Mouse (Mus musculus): Measurements from ENCODE around the gene Tollip. TPM values are rescaled to one million over a fixed set of nuclear protein-coding genes. Genes with fewer than 3 reads are reported as not detected.

The Tollip gene
- 70.1 and 74.1 TPM in 2 replicates for polyA plus RNA-seq (2016; fragmentation: Nextera tagmentation; extraction: Ambion mirVana)

DNA sequence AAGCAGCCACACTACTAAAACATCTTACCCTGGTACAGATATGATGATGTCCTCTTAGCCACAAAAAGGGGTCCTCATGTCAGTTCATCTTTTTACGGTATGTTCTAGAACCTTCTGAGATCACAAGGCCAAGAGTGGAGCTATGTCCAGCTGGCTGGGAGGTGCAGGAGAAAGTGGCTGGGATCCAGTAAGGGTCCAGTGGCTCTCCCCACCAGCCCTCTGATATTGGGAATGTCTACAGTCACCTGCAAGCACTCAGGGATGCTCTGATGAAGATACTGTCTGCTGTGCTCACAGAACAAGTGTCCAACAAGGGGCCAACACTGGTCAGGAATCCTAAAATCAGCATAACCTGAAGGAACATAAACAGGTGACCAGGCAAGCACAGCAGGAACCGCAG is at the start of gene Tollip:
TSS of gene Tollip (minus strand) at position 101 of the 400 bp plus-strand sequence.
- no peak within 1 kb of the TSS for H3K4me2 ChIP-seq (replicated peaks)
- no peaks in the 10 kb centered on the region for H3K27me3 ChIP-seq (replicated peaks)
- no peak within 1 kb of the TSS for H3K27ac ChIP-seq
- 94% methylated on average over 2 of the region's 2 CpGs for WGBS
- no peaks in the 10 kb centered on the region for H3K36me3 ChIP-seq
- H3K9me3 ChIP-seq, result no peaks in the 10 kb centered on the region
- no peak within 1 kb of the TSS for H3K4me3 ChIP-seq
- ATAC-seq (ENCODE audit: low FRiP score, low read depth), result no peak
- no peaks in the 10 kb centered on the region for H3K4me1 ChIP-seq
- H3K9ac ChIP-seq, result no peak within 1 kb of the TSS

DNA sequence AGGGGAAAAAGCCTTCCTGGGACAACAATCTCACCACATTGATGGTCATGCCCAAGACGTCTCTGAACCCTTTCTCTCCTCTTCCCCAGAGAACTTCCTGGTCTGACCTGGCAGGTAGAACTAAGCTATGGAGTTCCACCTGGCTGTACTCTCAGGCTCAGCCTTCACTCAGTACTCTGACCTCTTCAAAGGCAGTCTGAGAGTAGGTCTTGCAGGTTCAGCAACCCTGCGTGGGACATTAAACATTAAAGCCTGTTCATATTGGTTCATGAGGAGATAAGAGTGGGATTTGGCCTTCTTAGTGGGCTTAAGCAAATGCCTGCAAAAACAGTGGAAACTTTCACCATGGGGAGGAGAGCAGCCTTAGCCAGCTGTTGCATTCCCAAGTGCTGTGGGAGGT is 48.0 kb upstream of the Tollip start:
- Histone ChIP-seq H3K4me1 (peaks cover 60% of the 10 kb centered on the region), H3K36me3 (no peaks in the 10 kb centered on the region), H3K9ac (no peak overlapping the region), H3K27me3 (replicated peaks) (no peaks in the 10 kb centered on the region), H3K9me3 (no peaks in the 10 kb centered on the region), H3K27ac (no peak overlapping the region), H3K4me2 (replicated peaks) (no peak overlapping the region), H3K4me3 (no peak overlapping the region)
- WGBS, result 85% methylated on average over 2 of the region's 2 CpGs
- ATAC-seq (ENCODE audit: low FRiP score, low read depth), result no peak

DNA sequence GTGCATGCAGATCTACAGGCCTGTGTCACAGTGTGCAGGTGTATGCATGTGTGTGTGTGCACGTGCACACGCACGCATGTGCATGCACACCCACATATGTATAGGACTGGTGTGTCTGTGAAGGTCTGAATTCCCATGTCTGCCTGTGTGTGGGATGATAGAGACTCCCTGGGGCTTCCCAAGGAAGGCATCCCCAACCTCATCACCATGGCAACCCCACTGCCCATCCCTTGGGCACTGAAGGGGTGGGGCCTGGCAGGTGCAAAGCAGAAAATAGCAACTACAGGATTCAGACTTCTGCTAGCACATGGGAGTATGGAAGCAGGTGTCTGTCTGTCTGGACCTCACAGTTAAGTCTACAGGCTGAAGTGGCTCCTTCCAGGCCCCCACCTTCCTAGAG is 44.2 kb upstream of the Tollip start:
- no peak overlapping the region for H3K9ac ChIP-seq
- WGBS, result 95% methylated on average over 3 of the region's 3 CpGs
- no peaks in the 10 kb centered on the region for H3K36me3 ChIP-seq
- peak; percentile 46 for ATAC-seq (ENCODE audit: low FRiP score, low read depth)
- H3K27me3 ChIP-seq (replicated peaks), result no peaks in the 10 kb centered on the region
- peaks cover 70% of the 10 kb centered on the region for H3K4me1 ChIP-seq
- H3K9me3 ChIP-seq, result no peaks in the 10 kb centered on the region
- 0 out of 2 replicates have a peak overlapping the region, but pooled peaks have one; percentile 2 for H3K4me2 ChIP-seq (replicated peaks)
- H3K4me3 ChIP-seq, result no peak overlapping the region
- H3K27ac ChIP-seq, result no peak overlapping the region

DNA sequence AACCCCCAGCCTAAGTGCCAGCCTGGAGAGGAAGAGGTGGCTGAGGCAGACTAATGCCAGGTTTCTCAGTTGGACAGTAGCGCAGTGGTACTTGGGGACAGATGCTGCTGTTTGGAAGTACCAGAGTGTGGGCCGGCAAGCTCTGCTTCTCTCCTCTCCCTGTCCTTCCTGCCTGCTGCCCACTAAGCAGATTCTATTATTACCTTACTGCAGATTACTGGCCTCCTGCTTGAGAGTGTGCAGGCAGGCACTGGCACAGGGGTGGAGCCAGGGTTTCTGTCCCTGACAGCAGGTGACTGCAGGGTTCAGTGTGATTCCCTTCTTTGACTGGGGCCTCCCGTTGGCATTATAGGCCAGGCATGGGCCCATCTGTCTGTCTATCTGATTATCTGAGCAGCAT is 43.2 kb upstream of the Tollip start:
- ATAC-seq (ENCODE audit: low FRiP score, low read depth), result no peak
- Histone ChIP-seq H3K4me1 (peaks cover 78% of the 10 kb centered on the region), H3K4me2 (replicated peaks) (no peak overlapping the region), H3K4me3 (no peak overlapping the region), H3K27me3 (replicated peaks) (no peaks in the 10 kb centered on the region), H3K36me3 (no peaks in the 10 kb centered on the region), H3K9me3 (no peaks in the 10 kb centered on the region), H3K27ac (no peak overlapping the region), H3K9ac (0 out of 2 replicates have a peak overlapping the region, but pooled peaks have one; percentile 23)
- WGBS, result 79% methylated on average over 3 of the region's 3 CpGs

DNA sequence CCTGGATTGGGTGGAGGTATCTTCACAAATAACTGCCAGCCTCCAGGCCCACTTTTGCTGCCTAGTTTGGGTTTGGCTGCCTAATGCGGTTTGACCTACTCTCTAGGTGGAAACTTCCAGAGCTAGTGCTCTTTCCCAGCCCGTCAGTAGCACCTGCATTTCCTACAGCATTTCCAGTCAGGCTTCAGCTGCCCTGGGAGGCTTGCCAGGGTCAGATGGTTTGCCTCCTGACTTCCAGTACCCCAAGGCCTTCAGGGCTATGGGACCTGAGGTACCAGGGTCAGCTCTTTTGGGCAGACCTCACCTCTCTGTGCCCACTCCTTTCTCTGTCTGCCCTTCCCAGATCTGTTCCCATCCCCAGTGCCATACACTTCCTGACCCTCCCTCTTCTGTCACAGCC is 42.6 kb upstream of the Tollip start:
- no peaks in the 10 kb centered on the region for H3K36me3 ChIP-seq
- no peak overlapping the region for H3K4me2 ChIP-seq (replicated peaks)
- WGBS, result 90% methylated on average over 2 of the region's 2 CpGs
- H3K27me3 ChIP-seq (replicated peaks), result no peaks in the 10 kb centered on the region
- no peak for ATAC-seq (ENCODE audit: low FRiP score, low read depth)
- no peak overlapping the region for H3K9ac ChIP-seq
- no peak overlapping the region for H3K4me3 ChIP-seq
- H3K9me3 ChIP-seq, result no peaks in the 10 kb centered on the region
- H3K4me1 ChIP-seq, result peaks cover 84% of the 10 kb centered on the region
- no peak overlapping the region for H3K27ac ChIP-seq

DNA sequence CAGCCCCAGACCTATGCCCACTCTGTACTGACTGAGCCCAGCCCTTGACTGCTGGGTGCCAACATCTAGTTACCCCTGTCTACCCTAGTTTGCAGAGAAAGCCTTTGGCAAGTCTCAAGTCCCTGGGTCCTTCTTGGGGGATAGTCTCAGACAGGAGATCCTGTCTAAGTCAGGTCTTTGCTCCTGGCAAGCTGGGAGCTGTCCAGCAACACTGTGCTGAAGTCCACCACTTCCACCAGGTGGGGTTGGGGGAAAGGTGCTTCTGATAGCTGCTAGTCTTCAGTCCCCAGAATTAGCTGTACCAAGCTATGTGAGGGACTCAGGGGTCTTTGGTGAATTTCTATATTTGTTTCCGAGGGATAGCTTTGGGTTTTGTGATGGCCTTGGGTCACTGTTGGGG is 40.8 kb upstream of the Tollip start:
- Histone ChIP-seq H3K4me1 (peaks cover 92% of the 10 kb centered on the region), H3K27ac (no peak overlapping the region), H3K9me3 (no peaks in the 10 kb centered on the region), H3K4me2 (replicated peaks) (no peak overlapping the region), H3K27me3 (replicated peaks) (no peaks in the 10 kb centered on the region), H3K4me3 (no peak overlapping the region), H3K36me3 (no peaks in the 10 kb centered on the region), H3K9ac (no peak overlapping the region)
- WGBS, result 84% methylated on average over 1 of the region's 1 CpGs
- no peak for ATAC-seq (ENCODE audit: low FRiP score, low read depth)

DNA sequence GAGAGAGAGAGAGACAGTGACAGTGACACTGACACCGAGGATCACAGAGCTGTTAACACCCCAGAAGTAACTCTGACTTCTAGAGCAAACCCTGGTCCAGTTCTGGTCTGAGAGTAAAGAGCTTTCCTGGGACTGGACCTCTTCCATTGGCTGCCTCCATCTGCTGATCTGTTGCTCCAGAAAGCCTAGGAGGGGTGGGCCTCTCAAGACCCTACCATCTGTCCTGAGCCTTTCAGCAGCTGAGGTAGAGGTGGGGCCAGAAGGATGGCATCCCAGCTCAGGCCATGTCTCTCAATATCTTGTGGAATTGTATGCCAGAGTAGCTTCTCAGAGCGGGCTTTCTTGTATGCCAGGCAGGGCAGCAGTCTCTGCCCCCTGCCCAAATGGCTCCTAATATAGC is 39.9 kb upstream of the Tollip start:
- no peaks in the 10 kb centered on the region for H3K27me3 ChIP-seq (replicated peaks)
- 90% methylated on average over 2 of the region's 2 CpGs for WGBS
- H3K9me3 ChIP-seq, result no peaks in the 10 kb centered on the region
- H3K4me3 ChIP-seq, result no peak overlapping the region
- H3K36me3 ChIP-seq, result no peaks in the 10 kb centered on the region
- ATAC-seq (ENCODE audit: low FRiP score, low read depth), result no peak
- peaks cover 95% of the 10 kb centered on the region for H3K4me1 ChIP-seq
- H3K9ac ChIP-seq, result no peak overlapping the region
- no peak overlapping the region for H3K27ac ChIP-seq
- no peak overlapping the region for H3K4me2 ChIP-seq (replicated peaks)

DNA sequence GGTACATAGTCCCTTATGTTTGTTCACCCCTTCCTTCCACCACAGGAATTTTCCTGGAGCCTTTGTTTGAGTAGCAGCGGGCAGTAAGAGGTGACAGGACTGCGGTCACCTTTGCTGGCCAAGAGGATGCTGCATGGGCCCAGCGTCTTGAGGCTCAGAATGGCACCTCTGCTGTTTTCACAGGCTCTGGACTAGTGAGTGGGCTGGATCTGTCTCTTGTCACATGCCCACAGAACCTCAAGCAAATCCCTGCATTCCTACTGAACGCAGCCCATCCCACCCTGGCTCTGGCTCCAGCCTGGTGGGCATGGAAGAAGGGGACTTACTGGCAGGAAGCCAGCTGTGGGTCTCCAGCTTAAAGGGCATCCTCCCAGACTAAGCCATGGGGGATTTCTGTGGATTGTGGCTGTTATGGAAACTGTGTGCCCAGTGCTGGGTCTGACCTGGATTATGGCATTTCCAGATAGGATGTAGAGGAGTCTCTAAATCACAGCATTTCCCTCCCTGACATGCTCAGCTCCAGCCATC is 39.3 kb upstream of the Tollip start:
- no peak for ATAC-seq (ENCODE audit: low FRiP score, low read depth)
- H3K36me3 ChIP-seq, result no peaks in the 10 kb centered on the region
- no peak overlapping the region for H3K9ac ChIP-seq
- no peak overlapping the region for H3K4me2 ChIP-seq (replicated peaks)
- H3K9me3 ChIP-seq, result no peaks in the 10 kb centered on the region
- H3K4me1 ChIP-seq, result peaks cover 96% of the 10 kb centered on the region
- WGBS, result 87% methylated on average over 4 of the region's 4 CpGs
- no peak overlapping the region for H3K4me3 ChIP-seq
- no peak overlapping the region for H3K27ac ChIP-seq
- no peaks in the 10 kb centered on the region for H3K27me3 ChIP-seq (replicated peaks)

DNA sequence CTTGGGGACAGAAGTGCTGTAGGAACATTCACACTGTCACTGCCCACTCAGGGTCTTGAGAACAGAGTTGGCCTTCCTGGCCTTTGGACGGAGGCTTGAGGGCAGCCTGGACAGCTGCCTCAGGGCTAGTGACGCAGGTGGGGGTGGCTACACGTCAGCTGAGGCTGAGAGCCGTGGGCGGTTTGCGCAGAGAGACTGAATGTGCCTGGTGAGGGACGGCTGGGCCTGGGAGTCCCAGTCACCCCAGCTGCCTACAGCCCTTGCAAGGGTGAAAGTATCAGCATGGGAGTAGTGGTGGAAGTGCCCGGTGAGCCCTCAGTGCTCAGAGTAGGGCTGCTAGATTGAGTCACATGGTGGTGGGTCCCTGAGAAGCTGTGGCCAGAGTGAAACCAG is 37.9 kb upstream of the Tollip start:
- Histone ChIP-seq H3K27ac (no peak overlapping the region), H3K4me2 (replicated peaks) (peak overlapping the region; percentile 5; the same call in 1 of the 2 replicates), H3K36me3 (no peaks in the 10 kb centered on the region), H3K27me3 (replicated peaks) (no peaks in the 10 kb centered on the region), H3K4me1 (peaks cover 92% of the 10 kb centered on the region), H3K4me3 (no peak overlapping the region), H3K9ac (no peak overlapping the region), H3K9me3 (no peaks in the 10 kb centered on the region)
- ATAC-seq (ENCODE audit: low FRiP score, low read depth), result no peak
- 74% methylated on average over 8 of the region's 8 CpGs for WGBS

DNA sequence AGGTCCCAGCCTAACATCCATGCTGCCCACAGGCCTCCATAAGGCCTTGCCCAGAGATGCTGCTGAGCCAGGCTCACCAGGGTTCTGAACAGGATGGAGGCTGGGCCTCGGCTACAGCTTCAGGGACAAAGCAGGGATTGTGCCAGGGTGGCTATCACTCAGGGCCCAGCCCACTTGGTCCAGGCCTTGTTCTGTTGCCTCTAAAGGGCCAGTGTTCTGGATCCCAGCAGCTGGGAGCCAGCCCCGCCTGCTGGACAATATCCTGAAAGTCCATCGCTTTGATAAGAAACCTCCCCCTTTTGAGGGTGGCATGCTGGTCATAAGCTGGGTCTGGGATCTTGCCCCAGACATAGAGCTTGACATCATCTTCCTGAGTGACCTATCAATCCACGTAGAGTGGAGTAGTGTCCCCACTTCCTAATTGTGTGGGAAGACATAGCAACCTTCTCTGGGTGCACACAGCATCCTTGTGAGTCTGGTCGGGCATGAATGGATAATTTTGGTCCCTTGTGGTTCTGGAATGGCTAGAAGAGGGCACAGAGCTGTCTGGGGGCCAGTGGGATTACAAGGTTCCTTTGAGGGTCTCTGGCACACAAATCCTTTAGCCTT is 37.4 kb upstream of the Tollip start:
- Histone ChIP-seq H3K27ac (no peak overlapping the region), H3K36me3 (no peaks in the 10 kb centered on the region), H3K27me3 (replicated peaks) (no peaks in the 10 kb centered on the region; the same call in 1 of the 2 replicates), H3K9me3 (no peaks in the 10 kb centered on the region), H3K4me3 (no peak overlapping the region), H3K4me2 (replicated peaks) (peak overlapping the region; percentile 5), H3K9ac (no peak overlapping the region), H3K4me1 (peaks cover 91% of the 10 kb centered on the region)
- WGBS, result 72% methylated on average over 5 of the region's 5 CpGs
- no peak for ATAC-seq (ENCODE audit: low FRiP score, low read depth)

DNA sequence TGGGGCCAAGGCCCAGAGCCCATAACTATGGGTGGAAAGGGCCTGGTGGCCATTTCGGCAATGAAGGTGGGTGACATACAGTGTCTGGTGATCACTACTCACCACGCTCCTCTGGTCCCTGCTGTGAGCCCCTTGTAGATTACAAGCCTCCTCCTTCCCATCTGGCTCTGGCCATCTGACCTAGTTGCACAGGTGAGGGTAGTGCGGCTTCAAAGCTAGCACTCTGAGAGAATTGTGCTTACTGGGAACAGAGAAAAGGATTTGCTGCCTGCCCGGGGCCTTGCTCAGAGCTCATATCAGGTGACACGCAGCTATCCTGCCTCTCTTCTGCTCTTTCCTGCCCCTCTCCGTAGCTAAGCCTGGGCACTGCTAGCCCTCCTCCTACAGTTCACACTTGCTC is 35.3 kb upstream of the Tollip start:
- no peak overlapping the region for H3K4me3 ChIP-seq
- peaks cover 77% of the 10 kb centered on the region for H3K4me1 ChIP-seq
- no peak overlapping the region for H3K27ac ChIP-seq
- peak overlapping the region; percentile 31; the same call in 1 of the 2 replicates for H3K4me2 ChIP-seq (replicated peaks)
- peak overlapping the region; percentile 35; the same call in 1 of the 2 replicates for H3K9ac ChIP-seq
- H3K27me3 ChIP-seq (replicated peaks), result no peaks in the 10 kb centered on the region; the same call in 1 of the 2 replicates
- H3K9me3 ChIP-seq, result no peaks in the 10 kb centered on the region
- H3K36me3 ChIP-seq, result no peaks in the 10 kb centered on the region
- 82% methylated on average over 6 of the region's 6 CpGs for WGBS
- ATAC-seq (ENCODE audit: low FRiP score, low read depth), result no peak

DNA sequence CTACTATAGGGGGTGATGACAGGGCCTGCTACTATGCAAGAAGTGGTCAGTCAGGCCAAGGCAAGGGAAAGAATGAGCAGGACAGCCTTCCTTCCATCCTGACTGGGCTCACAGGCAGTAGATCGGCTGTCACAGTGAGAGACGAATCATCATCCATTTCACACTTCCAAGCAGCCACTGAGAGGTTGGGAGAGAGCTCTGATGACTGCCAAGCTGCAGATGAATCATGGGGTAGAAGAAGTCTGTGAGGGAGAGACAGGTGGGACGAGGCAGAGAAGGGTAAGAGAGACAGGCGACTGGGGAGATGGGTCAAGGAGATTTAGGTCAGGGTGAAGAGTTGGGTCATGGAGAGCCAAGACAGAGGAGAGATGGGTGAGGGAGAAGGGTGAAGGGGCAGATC is 34.6 kb upstream of the Tollip start:
- Histone ChIP-seq H3K27me3 (replicated peaks) (no peaks in the 10 kb centered on the region; the same call in 1 of the 2 replicates), H3K9me3 (no peaks in the 10 kb centered on the region), H3K4me3 (no peak overlapping the region), H3K9ac (no peak overlapping the region), H3K36me3 (no peaks in the 10 kb centered on the region), H3K4me1 (peaks cover 77% of the 10 kb centered on the region), H3K27ac (no peak overlapping the region), H3K4me2 (replicated peaks) (no peak overlapping the region; the same call in 1 of the 2 replicates)
- WGBS, result 80% methylated on average over 4 of the region's 4 CpGs
- ATAC-seq (ENCODE audit: low FRiP score, low read depth), result no peak

DNA sequence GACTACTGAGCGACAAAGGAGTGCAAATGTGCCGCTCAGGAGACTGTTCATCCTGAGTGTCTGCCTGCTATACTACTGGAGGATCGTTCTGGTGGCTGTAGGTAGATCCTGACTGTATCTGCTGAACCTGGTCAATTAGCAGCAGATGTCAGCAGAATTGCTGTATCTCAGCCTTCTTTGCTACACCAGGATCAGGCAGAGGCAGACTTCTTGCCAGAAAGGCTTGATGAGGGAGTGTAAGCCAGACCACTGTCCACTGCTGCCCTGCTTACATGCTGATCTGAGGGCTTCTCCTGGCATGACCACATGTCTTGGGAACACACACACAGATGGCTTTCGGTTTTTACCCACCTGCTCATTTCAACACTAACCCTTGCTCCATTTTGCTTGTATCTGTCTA is 33.5 kb upstream of the Tollip start:
- no peaks in the 10 kb centered on the region for H3K9me3 ChIP-seq
- ATAC-seq (ENCODE audit: low FRiP score, low read depth), result no peak
- peak overlapping the region; percentile 99 for H3K9ac ChIP-seq
- 90% methylated on average over 4 of the region's 4 CpGs for WGBS
- no peaks in the 10 kb centered on the region for H3K36me3 ChIP-seq
- H3K4me2 ChIP-seq (replicated peaks), result peak overlapping the region; percentile 84
- peak overlapping the region; percentile 95 for H3K4me3 ChIP-seq
- H3K27ac ChIP-seq, result 0 out of 2 replicates have a peak overlapping the region, but pooled peaks have one; percentile 96
- H3K27me3 ChIP-seq (replicated peaks), result no peaks in the 10 kb centered on the region; the same call in 1 of the 2 replicates
- peaks cover 75% of the 10 kb centered on the region for H3K4me1 ChIP-seq

All from neural tube, embryonic 12.5 days (tissue).